Mouse (Mus musculus) MN1 (cell line): ENCODE results near the gene Gsdme.
A peak's percentile ranks its signal among the peaks of the same experiment; 100 is the strongest.

Source experiments
- DNase-seq: peaks from one replicate; pipeline ENCODE4 v3.0.0-alpha.2; 2016; ENCODE audit warnings: low spot score

Gsdme gene

GRCm38 (mm10) chr6:50263670-50264069 is at the start of gene Gsdme:
Gsdme (minus strand) TSS chr6:50263862.
- DNase-seq: no peak

- DNase-seq: peak; percentile 72
These were observed 49.0 kb upstream of the Gsdme start for GRCm38 (mm10) chr6:50312647-50313046.

- DNase-seq: peak; percentile 35
These were observed 45.4 kb upstream of the Gsdme start for GRCm38 (mm10) chr6:50309019-50309418.

- no peak for DNase-seq
These were observed 43.0 kb upstream of the Gsdme start for GRCm38 (mm10) chr6:50306625-50307024.

GRCm38 (mm10) chr6:50304949-50305491 is 41.4 kb upstream of the Gsdme start:
- peak; percentile 70 for DNase-seq

GRCm38 (mm10) chr6:50301121-50301520 is 37.5 kb upstream of the Gsdme start:
- DNase-seq: no peak

- no peak for DNase-seq
These were observed 37.0 kb upstream of the Gsdme start for GRCm38 (mm10) chr6:50300622-50301021.

GRCm38 (mm10) chr6:50299071-50299470 is 35.4 kb upstream of the Gsdme start:
- no peak for DNase-seq

- no peak for DNase-seq
These were observed 34.0 kb upstream of the Gsdme start for GRCm38 (mm10) chr6:50297671-50298070.

- no peak for DNase-seq
These were observed 31.5 kb upstream of the Gsdme start for GRCm38 (mm10) chr6:50295136-50295535.

GRCm38 (mm10) chr6:50294128-50294527 is 30.5 kb upstream of the Gsdme start:
- peak; percentile 91 for DNase-seq

GRCm38 (mm10) chr6:50291650-50292049 is 28.0 kb upstream of the Gsdme start:
- DNase-seq: no peak

- DNase-seq: no peak
These were observed 23.2 kb upstream of the Gsdme start for GRCm38 (mm10) chr6:50286881-50287280.

GRCm38 (mm10) chr6:50279642-50280041 is 16.0 kb upstream of the Gsdme start:
- DNase-seq: no peak

GRCm38 (mm10) chr6:50273947-50274346 is 10.3 kb upstream of the Gsdme start:
- DNase-seq: no peak

GRCm38 (mm10) chr6:50273416-50273815 is 9.8 kb upstream of the Gsdme start:
- no peak for DNase-seq

- peak; percentile 29 for DNase-seq
These were observed 1.4 kb downstream of the Gsdme start for GRCm38 (mm10) chr6:50262310-50262709.

GRCm38 (mm10) chr6:50261922-50262261 is 1.8 kb downstream of the Gsdme start:
- DNase-seq: no peak

- peak; percentile 84 for DNase-seq
These were observed 2.3 kb downstream of the Gsdme start for GRCm38 (mm10) chr6:50261201-50261921.

GRCm38 (mm10) chr6:50255356-50255755 is 8.3 kb downstream of the Gsdme start:
- peak; percentile 17 for DNase-seq

- DNase-seq: peak; percentile 80
These were observed 8.9 kb downstream of the Gsdme start for GRCm38 (mm10) chr6:50254723-50255184.

- DNase-seq: no peak
These were observed 11.0 kb downstream of the Gsdme start for GRCm38 (mm10) chr6:50252690-50253089.

- no peak for DNase-seq
These were observed 15.9 kb downstream of the Gsdme start for GRCm38 (mm10) chr6:50247791-50248190.

GRCm38 (mm10) chr6:50247356-50247755 is 16.3 kb downstream of the Gsdme start:
- DNase-seq: no peak
